Mouse (Mus musculus): Measurements from ENCODE around the gene Ppfia4.

The Ppfia4 gene

DNA sequence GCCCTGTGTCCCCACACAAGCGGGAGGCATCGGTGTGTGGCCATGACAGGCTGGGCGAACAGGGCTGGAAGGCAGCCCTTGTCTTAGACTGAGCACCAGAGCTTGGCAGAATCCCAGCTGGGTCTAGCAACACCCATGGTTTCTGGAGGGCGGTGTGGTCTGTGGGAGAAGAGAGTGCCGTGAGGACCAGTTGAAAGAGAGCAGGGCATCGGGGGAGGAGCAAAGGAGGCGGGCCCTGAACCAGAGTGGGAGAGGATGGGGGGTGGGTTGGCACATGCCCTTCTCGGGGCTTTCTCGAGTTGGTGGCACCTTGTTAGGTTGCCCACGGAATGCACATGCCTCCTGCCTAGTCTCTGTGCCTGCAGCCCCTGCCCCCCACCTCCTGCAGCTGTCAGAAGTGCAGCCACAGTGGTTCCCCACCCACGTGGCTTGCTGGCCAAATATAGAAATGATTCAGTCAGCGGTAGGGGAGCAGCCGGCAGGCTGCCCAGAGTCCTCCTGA is at the start of gene Ppfia4:
TSS of gene Ppfia4 (minus strand) at position 159 of the 502 bp plus-strand sequence.
- Histone ChIP-seq H3K27me3 (ENCODE audit: control insufficient read depth, insufficient read depth, low read length, poor library complexity, severe bottlenecking) (no peaks in the 10 kb centered on the region), H3K36me3 (ENCODE audit: control insufficient read depth, insufficient read depth, low read length, poor library complexity, severe bottlenecking) (no peaks in the 10 kb centered on the region)
- peak; percentile 27 for DNase-seq (ENCODE audit: low read depth, low spot score)

DNA sequence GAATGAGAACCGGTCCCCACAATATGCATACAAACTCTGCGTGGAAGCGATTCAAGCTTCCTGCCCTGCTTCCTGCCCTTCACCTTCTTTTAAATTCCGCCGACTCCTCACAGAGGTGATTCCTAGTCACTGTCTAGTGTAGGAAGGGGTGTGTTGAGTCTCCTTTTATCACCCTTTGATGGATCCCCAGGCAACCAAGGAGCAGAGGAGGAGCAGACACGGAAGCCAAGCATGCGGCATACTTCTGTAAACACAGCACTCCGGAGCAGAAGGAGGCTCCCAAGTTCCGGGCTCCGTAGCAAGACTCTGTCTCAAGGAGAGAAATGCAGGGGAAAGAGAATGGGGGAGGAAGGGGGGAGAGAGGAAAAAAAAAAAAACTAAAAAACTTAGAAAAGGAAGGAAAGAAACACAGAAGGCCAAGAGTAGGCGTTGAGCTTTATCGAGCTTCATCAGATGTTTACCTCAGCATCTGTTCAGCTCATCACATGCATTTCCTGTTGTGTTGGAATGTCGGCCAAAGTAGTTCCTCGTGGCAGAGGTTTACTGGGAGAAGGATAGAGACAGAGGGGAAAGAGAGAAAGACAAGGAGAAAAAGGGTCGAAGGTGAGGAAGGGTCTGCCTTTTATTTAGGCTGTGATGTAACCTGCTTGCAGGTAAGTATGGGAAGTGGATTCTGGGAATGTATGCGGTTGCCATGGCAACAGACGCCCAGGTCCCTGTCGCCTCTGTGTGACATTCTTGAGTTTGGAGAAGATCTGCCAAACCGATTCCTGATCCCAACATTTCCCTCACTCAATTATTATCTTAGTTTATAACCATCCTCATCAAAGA is 49.3 kb upstream of the Ppfia4 start:
- Histone ChIP-seq H3K27me3 (ENCODE audit: control insufficient read depth, insufficient read depth, low read length, poor library complexity, severe bottlenecking) (no peaks in the 10 kb centered on the region), H3K36me3 (ENCODE audit: control insufficient read depth, insufficient read depth, low read length, poor library complexity, severe bottlenecking) (no peaks in the 10 kb centered on the region)
- DNase-seq (ENCODE audit: low read depth, low spot score): no peak

DNA sequence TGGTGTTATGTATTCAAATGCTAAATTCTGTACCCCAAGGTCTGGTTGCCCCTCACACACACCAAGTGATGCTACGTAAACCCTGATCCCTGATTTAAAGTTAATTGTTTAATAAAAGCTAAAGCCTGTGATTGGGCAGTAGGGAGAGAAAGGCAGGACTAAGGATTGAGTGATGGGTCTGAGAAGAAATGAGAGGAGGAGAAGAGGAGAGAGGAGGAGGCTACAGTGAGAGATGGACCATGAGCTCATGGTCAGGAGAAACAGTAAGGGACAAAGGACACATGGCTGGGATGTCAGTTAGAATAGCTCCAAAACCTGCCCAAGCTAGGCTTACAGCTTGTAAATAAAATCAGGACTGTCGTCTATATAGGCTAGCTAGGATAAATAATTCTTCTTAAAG is 48.3 kb upstream of the Ppfia4 start:
- no peaks in the 10 kb centered on the region for H3K36me3 ChIP-seq (ENCODE audit: control insufficient read depth, insufficient read depth, low read length, poor library complexity, severe bottlenecking)
- no peak for DNase-seq (ENCODE audit: low read depth, low spot score)
- no peaks in the 10 kb centered on the region for H3K27me3 ChIP-seq (ENCODE audit: control insufficient read depth, insufficient read depth, low read length, poor library complexity, severe bottlenecking)

DNA sequence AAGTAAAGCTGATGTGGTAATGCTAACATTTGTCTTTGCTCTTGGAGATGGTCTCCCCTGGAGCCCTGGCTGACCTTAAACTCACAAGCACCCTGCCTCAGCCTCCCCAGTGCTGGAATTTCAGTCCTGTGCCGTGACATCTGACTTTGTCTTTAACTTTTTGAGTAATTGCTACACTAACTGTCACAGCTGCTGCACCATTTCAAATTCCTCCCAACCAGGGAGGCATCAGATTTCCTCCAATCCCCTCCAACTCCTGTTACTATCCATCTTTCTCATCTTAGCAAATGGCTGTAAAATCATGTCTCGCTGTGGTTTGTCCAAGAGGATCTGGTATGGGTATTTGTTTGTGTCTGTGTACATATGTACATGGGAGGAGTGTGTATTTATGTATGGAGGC is 41.4 kb upstream of the Ppfia4 start:
- Histone ChIP-seq H3K36me3 (ENCODE audit: control insufficient read depth, insufficient read depth, low read length, poor library complexity, severe bottlenecking) (no peaks in the 10 kb centered on the region), H3K27me3 (ENCODE audit: control insufficient read depth, insufficient read depth, low read length, poor library complexity, severe bottlenecking) (no peaks in the 10 kb centered on the region)
- DNase-seq (ENCODE audit: low read depth, low spot score): no peak

DNA sequence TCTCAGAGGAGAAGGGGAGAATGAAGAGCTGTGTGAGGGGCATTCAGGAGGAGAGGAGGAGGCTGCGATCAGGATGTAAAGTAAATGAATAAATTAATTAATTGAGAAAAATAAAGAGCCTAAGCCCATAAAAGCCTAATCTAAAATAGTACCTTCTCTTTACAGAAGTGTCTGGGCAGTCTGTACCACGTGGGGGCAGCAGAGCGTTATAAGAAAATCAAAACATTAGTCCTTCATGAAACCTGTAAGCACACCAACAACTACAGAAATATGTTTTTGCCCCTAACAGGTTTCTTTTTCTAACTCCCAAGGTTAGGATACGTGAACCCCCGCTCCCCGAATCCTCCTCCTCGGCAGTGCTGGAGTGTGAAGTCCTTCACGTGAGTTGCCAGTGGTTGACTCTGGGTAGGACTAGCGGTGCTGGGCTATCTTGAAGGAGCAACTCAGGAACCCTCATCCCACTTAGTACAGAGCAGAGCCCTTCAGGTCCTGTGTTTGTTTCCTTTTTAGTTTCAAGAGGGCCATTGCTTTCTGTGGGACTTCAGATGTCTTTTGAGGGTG is 36.1 kb upstream of the Ppfia4 start:
- Histone ChIP-seq H3K27me3 (ENCODE audit: control insufficient read depth, insufficient read depth, low read length, poor library complexity, severe bottlenecking) (no peaks in the 10 kb centered on the region), H3K36me3 (ENCODE audit: control insufficient read depth, insufficient read depth, low read length, poor library complexity, severe bottlenecking) (no peaks in the 10 kb centered on the region)
- DNase-seq (ENCODE audit: low read depth, low spot score): peak; percentile 66

DNA sequence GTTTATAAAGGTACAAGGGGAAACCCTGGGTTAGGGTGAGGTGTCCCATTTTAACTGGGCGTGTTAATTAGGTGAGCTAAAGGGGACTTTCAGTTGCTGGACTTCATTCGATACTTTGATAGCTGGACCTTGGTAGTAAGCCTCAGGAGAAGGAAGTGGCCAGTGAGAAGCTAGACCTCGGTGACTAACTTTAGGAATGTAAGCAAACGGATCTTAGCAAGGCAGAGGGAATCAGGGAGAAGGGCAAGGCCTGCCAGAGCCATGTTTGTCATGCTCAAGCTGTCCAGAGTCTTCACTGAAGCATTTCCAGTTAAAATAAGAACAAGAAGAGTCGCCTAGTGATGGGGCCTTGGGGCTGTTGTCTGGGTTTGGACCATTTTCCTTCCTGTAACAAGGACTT is 32.8 kb upstream of the Ppfia4 start:
- H3K27me3 ChIP-seq (ENCODE audit: control insufficient read depth, insufficient read depth, low read length, poor library complexity, severe bottlenecking): no peaks in the 10 kb centered on the region
- H3K36me3 ChIP-seq (ENCODE audit: control insufficient read depth, insufficient read depth, low read length, poor library complexity, severe bottlenecking): no peaks in the 10 kb centered on the region

DNA sequence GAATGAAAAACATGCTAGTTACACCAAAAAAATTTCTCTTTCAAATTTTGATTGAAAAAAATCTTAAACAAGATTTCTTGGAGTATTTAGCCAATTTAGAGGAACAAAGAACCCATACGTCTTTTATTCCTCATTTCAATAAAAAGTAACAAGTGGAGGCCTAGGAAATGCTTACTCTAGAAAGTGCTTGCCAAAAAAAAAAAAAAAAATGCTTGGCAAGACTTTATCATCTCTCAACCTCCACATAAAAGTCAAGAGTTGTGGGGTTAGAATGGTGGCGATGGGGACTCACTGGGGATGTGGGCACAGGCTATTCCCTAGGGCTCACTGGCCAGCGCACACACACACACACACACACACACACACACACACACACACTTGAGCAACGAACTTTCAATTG is 30.5 kb upstream of the Ppfia4 start:
- peaks cover 2% of the 10 kb centered on the region for H3K36me3 ChIP-seq (ENCODE audit: control insufficient read depth, insufficient read depth, low read length, poor library complexity, severe bottlenecking)
- DNase-seq (ENCODE audit: low read depth, low spot score): no peak
- no peaks in the 10 kb centered on the region for H3K27me3 ChIP-seq (ENCODE audit: control insufficient read depth, insufficient read depth, low read length, poor library complexity, severe bottlenecking)

More for the DNA sequence above, 32.8 kb upstream of the Ppfia4 start:
- no peak for DNase-seq (ENCODE audit: low read depth, low spot score)

DNA sequence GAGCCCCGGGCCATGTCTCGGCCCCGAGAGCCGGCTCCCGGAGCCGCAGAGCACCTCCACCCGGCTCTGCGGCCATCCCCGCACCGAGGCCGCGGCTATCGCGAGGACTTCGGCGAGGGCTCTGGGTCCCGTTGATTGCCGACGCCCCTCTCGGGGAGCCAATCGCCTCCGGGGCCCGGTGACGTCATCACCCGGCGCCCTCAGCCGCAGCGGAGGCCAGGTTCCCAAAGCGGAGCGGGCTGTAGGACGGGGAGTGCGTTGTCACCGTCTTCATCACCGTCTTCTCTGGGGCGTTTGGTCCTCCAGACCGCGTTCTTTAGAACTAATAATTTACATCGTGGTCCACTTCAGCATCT is 29.1 kb upstream of the Ppfia4 start, which contains the start of gene Tmem183a:
TSS of gene Tmem183a (minus strand) at position 123 of the 356 bp plus-strand sequence.
- H3K27me3 ChIP-seq (ENCODE audit: control insufficient read depth, insufficient read depth, low read length, poor library complexity, severe bottlenecking): no peaks in the 10 kb centered on the region
- H3K36me3 ChIP-seq (ENCODE audit: control insufficient read depth, insufficient read depth, low read length, poor library complexity, severe bottlenecking): peaks cover 2% of the 10 kb centered on the region
- peak; percentile 96 for DNase-seq (ENCODE audit: low read depth, low spot score)

DNA sequence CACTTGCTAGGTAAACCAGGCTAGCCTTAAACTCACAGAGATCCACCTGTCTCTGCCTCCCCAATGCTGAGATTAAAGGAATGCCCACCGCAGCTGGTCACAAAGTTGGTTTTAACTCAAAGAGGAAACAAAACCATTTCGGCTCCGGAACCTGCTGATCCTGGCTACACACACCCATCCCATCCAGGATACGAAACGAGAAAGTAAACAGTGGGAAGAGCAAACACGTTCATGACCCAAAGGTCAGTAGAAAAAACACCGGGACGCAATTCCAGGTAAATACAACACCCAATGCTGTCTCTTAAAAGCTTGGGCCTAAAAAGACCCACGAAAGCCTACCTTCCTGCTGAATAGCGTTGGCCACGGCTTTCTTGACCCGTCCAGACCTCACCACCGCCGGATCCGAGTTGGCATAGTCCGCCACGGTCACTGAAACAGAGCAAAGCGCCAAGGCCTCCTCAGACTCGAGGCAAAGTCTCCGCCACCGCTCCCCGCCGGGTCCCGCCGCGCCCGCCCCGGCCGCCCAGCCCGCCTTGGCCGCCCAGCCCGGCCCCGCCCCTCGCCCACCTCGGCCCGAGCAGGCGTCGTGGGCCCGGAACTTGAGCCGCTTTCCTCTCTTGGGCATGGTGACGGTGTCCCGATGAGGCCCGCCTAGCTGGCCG is 28.6 kb upstream of the Ppfia4 start:
- no peak for DNase-seq (ENCODE audit: low read depth, low spot score)
- Histone ChIP-seq H3K36me3 (ENCODE audit: control insufficient read depth, insufficient read depth, low read length, poor library complexity, severe bottlenecking) (peaks cover 3% of the 10 kb centered on the region), H3K27me3 (ENCODE audit: control insufficient read depth, insufficient read depth, low read length, poor library complexity, severe bottlenecking) (no peaks in the 10 kb centered on the region)

DNA sequence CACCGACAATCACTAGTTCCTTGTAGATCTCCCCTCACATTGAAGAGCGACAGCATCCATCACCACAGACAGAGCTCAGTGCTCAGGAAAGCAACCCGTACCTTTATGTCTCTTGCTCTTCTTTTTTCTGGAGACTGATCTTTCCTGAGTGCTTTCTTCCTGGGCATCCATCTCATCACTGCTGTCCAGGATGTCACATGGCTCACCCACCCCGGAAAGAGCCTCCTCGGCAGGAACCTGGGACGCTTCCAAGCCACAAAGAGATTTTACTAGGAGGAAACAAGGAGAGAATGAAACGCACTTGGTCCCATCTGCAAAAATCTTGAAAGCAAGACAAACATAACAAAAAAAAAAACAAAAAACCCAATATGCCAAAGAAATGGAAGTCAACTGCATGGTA is 27.9 kb upstream of the Ppfia4 start:
- no peak for DNase-seq (ENCODE audit: low read depth, low spot score)
- peaks cover 4% of the 10 kb centered on the region for H3K36me3 ChIP-seq (ENCODE audit: control insufficient read depth, insufficient read depth, low read length, poor library complexity, severe bottlenecking)
- H3K27me3 ChIP-seq (ENCODE audit: control insufficient read depth, insufficient read depth, low read length, poor library complexity, severe bottlenecking): no peaks in the 10 kb centered on the region

DNA sequence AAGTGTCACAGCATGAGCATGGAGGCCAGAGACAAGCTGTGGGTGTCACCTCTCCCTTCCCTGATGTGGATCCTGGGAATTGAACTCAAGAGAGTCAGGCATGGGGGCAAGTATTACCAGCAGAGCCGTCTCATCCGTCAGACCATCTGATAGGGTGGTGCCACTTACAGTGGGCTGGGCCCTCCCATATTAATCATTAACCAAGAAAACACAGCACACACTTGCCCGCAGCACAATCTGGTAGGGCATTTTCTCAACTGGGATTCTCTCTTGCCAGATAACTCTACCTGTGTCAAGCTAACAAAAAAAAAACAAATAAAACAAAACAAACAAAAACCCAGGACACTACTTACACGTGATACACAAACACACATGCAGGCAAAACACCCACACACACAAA is 24.7 kb upstream of the Ppfia4 start:
- Histone ChIP-seq H3K36me3 (ENCODE audit: control insufficient read depth, insufficient read depth, low read length, poor library complexity, severe bottlenecking) (peaks cover 16% of the 10 kb centered on the region), H3K27me3 (ENCODE audit: control insufficient read depth, insufficient read depth, low read length, poor library complexity, severe bottlenecking) (no peaks in the 10 kb centered on the region)
- no peak for DNase-seq (ENCODE audit: low read depth, low spot score)

DNA sequence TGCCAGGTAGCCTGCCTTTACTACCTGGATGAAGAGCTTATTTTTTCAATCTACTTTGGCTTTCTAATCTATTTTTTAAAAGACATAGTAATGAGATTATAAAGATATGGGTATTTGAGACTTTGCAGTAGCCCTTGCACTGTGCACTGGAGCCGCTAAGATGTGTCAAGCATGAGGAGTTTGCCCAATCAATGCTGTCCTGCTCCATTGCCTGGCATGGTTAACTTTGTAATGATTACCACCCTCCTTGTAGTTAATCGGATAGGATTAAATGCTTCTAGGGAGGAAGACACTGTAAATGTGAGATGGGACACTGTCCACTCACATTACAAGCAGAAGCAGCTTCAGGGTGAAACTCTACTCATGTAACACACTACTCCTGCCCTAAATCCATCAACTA is 20.6 kb upstream of the Ppfia4 start:
- DNase-seq (ENCODE audit: low read depth, low spot score): no peak
- Histone ChIP-seq H3K36me3 (ENCODE audit: control insufficient read depth, insufficient read depth, low read length, poor library complexity, severe bottlenecking) (peaks cover 17% of the 10 kb centered on the region), H3K27me3 (ENCODE audit: control insufficient read depth, insufficient read depth, low read length, poor library complexity, severe bottlenecking) (no peaks in the 10 kb centered on the region)

DNA sequence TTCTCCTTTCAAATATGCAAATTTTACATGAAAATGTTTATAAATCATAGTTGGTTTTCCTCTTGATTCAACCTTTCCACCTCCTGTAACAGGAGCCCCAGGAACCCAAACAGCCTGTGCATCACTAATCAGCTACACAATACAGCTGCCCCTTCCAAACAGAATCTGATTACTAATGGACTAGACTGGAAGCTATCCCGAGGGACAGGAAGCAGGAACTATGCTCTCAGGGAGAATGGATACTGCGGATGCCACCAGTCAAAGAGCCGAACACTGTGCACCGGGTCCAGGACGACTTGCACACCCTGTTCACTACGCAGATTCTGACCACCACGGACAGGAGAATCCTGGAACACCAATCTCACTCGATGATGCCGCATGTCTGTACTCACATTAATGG is 15.1 kb upstream of the Ppfia4 start:
- Histone ChIP-seq H3K36me3 (ENCODE audit: control insufficient read depth, insufficient read depth, low read length, poor library complexity, severe bottlenecking) (peaks cover 10% of the 10 kb centered on the region; the same call in 1 of the 2 replicates), H3K27me3 (ENCODE audit: control insufficient read depth, insufficient read depth, low read length, poor library complexity, severe bottlenecking) (no peaks in the 10 kb centered on the region)
- no peak for DNase-seq (ENCODE audit: low read depth, low spot score)

DNA sequence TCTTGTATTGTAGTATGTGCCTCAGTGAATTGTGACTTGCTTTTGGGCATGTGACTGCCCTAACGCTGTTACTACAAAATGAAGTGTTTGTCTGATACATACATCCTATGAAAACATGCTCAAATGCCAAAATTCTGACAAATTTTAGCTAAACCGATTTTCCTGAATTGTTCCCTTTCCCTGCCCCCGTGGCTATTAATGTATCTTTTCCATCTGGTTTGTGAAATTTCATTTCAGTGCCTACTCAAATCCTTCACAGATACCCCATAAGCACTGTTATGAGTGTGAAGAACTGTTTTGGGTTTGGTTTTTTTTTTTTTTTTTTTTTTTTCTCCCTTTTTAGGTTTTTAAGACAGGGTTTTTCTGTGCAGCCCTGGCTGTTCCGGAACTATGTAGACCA is 12.3 kb upstream of the Ppfia4 start:
- no peak for DNase-seq (ENCODE audit: low read depth, low spot score)
- peaks cover 7% of the 10 kb centered on the region; the same call in 1 of the 2 replicates for H3K36me3 ChIP-seq (ENCODE audit: control insufficient read depth, insufficient read depth, low read length, poor library complexity, severe bottlenecking)
- H3K27me3 ChIP-seq (ENCODE audit: control insufficient read depth, insufficient read depth, low read length, poor library complexity, severe bottlenecking): no peaks in the 10 kb centered on the region
